Mouse (Mus musculus) limb, embryonic 11.5 days (tissue): ENCODE measurements around the gene Dqx1. TPM values are rescaled to one million over a fixed set of nuclear protein-coding genes. Genes with fewer than 3 reads are reported as not detected.

ENCODE experiments used
- ATAC-seq: fragments of 200-750 bp; cut with Nextera tagmentation; 2 replicates; pipeline ENCODE4 v1.8.0; 2017; ENCODE audit warnings: low read depth; ENCODE audit not compliant: insufficient number of reproducible peaks, low FRiP score, low TSS enrichment
- DNase-seq: peaks from one replicate; pipeline ENCODE4 v3.0.0-alpha.2; 2015; ENCODE audit warnings: low spot score
- H3K27ac ChIP-seq: fragments of 300-500 bp; sonication (generic); replicated peaks from 2 replicates; pipeline ENCODE4 v1.5.1; 2014; ENCODE audit warnings: low read depth, mild to moderate bottlenecking, low read length
- H3K27me3 ChIP-seq: fragments of 300-500 bp; sonication (generic); 2 replicates; pipeline ENCODE4 v1.6.1; 2014; ENCODE audit warnings: mild to moderate bottlenecking, low read length, mixed read lengths; ENCODE audit not compliant: control insufficient read depth, insufficient read depth
- H3K36me3 ChIP-seq: fragments of 300-500 bp; sonication (generic); 2 replicates; pipeline ENCODE4 v1.6.1; 2014; ENCODE audit warnings: mild to moderate bottlenecking, low read length, moderate library complexity, mixed read lengths; ENCODE audit not compliant: control insufficient read depth, insufficient read depth
- H3K4me1 ChIP-seq: fragments of 300-500 bp; sonication (generic); 2 replicates; pipeline ENCODE4 v1.6.1; 2014; ENCODE audit warnings: low read length, mixed read lengths; ENCODE audit not compliant: control insufficient read depth, insufficient read depth
- H3K4me2 ChIP-seq: fragments of 300-500 bp; sonication (generic); 2 replicates; pipeline ENCODE4 v1.6.1; 2014; ENCODE audit warnings: low read depth, mild to moderate bottlenecking, moderate library complexity; ENCODE audit not compliant: severe bottlenecking
- H3K4me3 ChIP-seq: fragments of 300-500 bp; sonication (generic); 2 replicates; pipeline ENCODE4 v1.5.1; 2014; ENCODE audit warnings: low read depth, low read length
- H3K9ac ChIP-seq: fragments of 300-500 bp; sonication (generic); 2 replicates; pipeline ENCODE4 v1.6.1; 2014; ENCODE audit warnings: mild to moderate bottlenecking, low read length
- H3K9me3 ChIP-seq: fragments of 300-500 bp; sonication (generic); 2 replicates; pipeline ENCODE4 v1.6.1; 2016; ENCODE audit warnings: low read length; ENCODE audit not compliant: control insufficient read depth
- WGBS: fragments of 180-500 bp; shearing (Covaris S2); extraction: QIAGEN DNeasy Blood & Tissue Kit; methylation state at CpG from one replicate; pipeline ENCODE4 v1.1.7; 2014; 5-methylcytosine and 5-hydroxymethylcytosine counted together
- polyA plus RNA-seq: library from polyadenylated mRNA; unstranded; fragments of >200 nt; fragmentation: Nextera tagmentation; extraction: Ambion mirVana; gene quantifications from 2 replicates; pipeline ENCODE4 v1.2.1, GENCODE M21; 2014

Dqx1 gene
- polyA plus RNA-seq = 0.35 and 0.88 TPM in 2 replicates

GRCm38 (mm10) chr6:83057790-83058189, at the start of gene Dqx1:
Dqx1 (plus strand) TSS chr6:83057844.
- Histone ChIP-seq H3K4me3 (no peak within 1 kb of the TSS), H3K9me3 (no peaks in the 10 kb centered on the region), H3K4me2 (no peak within 1 kb of the TSS), H3K4me1 (peaks cover 11% of the 10 kb centered on the region), H3K9ac (no peak within 1 kb of the TSS), H3K36me3 (peaks cover 5% of the 10 kb centered on the region; the same call in 1 of the 2 replicates), H3K27me3 (peaks cover 11% of the 10 kb centered on the region), H3K27ac (no peak within 1 kb of the TSS)
- DNase-seq (no peak), ATAC-seq (no peak)
- 43% methylated on average over 3 of the region's 3 CpGs for WGBS

GRCm38 (mm10) chr6:83008659-83009058, 49.0 kb upstream of the Dqx1 start:
- H3K27ac ChIP-seq = no peak overlapping the region
- H3K36me3 ChIP-seq = no peaks in the 10 kb centered on the region
- DNase-seq (no peak), ATAC-seq (no peak)
- H3K4me3 ChIP-seq = no peak overlapping the region
- H3K4me2 ChIP-seq = no peak overlapping the region
- no peaks in the 10 kb centered on the region for H3K27me3 ChIP-seq
- H3K9me3 ChIP-seq = no peaks in the 10 kb centered on the region
- no peak overlapping the region for H3K9ac ChIP-seq
- H3K4me1 ChIP-seq = no peaks in the 10 kb centered on the region
- 42% methylated on average over 3 of the region's 3 CpGs for WGBS

GRCm38 (mm10) chr6:83010010-83010409, 47.6 kb upstream of the Dqx1 start:
- no peak for ATAC-seq
- H3K36me3 ChIP-seq = no peaks in the 10 kb centered on the region
- 72% methylated on average over 7 of the region's 7 CpGs for WGBS
- no peak overlapping the region for H3K4me3 ChIP-seq
- H3K27me3 ChIP-seq = no peaks in the 10 kb centered on the region
- no peak overlapping the region for H3K27ac ChIP-seq
- no peak overlapping the region for H3K9ac ChIP-seq
- H3K4me1 ChIP-seq = no peaks in the 10 kb centered on the region
- DNase-seq = no peak
- no peaks in the 10 kb centered on the region for H3K9me3 ChIP-seq
- no peak overlapping the region for H3K4me2 ChIP-seq

- H3K4me3 ChIP-seq = no peak overlapping the region
- no peaks in the 10 kb centered on the region for H3K4me1 ChIP-seq
- H3K9ac ChIP-seq = no peak overlapping the region
- H3K36me3 ChIP-seq = no peaks in the 10 kb centered on the region
- no peaks in the 10 kb centered on the region for H3K9me3 ChIP-seq
- 91% methylated on average over 7 of the region's 7 CpGs for WGBS
- no peaks in the 10 kb centered on the region for H3K27me3 ChIP-seq
- DNase-seq (no peak), ATAC-seq (no peak)
- no peak overlapping the region for H3K4me2 ChIP-seq
- no peak overlapping the region for H3K27ac ChIP-seq
Observed at GRCm38 (mm10) chr6:83011255-83011654, 46.4 kb upstream of the Dqx1 start.

GRCm38 (mm10) chr6:83011756-83012155, 45.9 kb upstream of the Dqx1 start:
- Histone ChIP-seq H3K4me3 (no peak overlapping the region), H3K9me3 (no peaks in the 10 kb centered on the region), H3K36me3 (no peaks in the 10 kb centered on the region), H3K9ac (no peak overlapping the region), H3K27me3 (no peaks in the 10 kb centered on the region), H3K4me2 (no peak overlapping the region), H3K4me1 (no peaks in the 10 kb centered on the region), H3K27ac (no peak overlapping the region)
- 80% methylated on average over 6 of the region's 6 CpGs for WGBS
- DNase-seq (no peak), ATAC-seq (no peak)

GRCm38 (mm10) chr6:83013444-83013843, 44.2 kb upstream of the Dqx1 start:
- Histone ChIP-seq H3K36me3 (no peaks in the 10 kb centered on the region), H3K27me3 (no peaks in the 10 kb centered on the region), H3K9ac (no peak overlapping the region), H3K4me3 (no peak overlapping the region), H3K4me2 (no peak overlapping the region), H3K4me1 (no peaks in the 10 kb centered on the region), H3K9me3 (no peaks in the 10 kb centered on the region), H3K27ac (no peak overlapping the region)
- DNase-seq = no peak
- ATAC-seq = no peak
- WGBS = 86% methylated on average over 5 of the region's 5 CpGs

GRCm38 (mm10) chr6:83014482-83015466, 42.9 kb upstream of the Dqx1 start:
- Histone ChIP-seq H3K27me3 (no peaks in the 10 kb centered on the region), H3K4me2 (no peak overlapping the region), H3K27ac (no peak overlapping the region), H3K4me1 (no peaks in the 10 kb centered on the region), H3K9me3 (no peaks in the 10 kb centered on the region), H3K36me3 (no peaks in the 10 kb centered on the region), H3K4me3 (no peak overlapping the region), H3K9ac (no peak overlapping the region)
- DNase-seq (no peak), ATAC-seq (no peak)
- WGBS = 74% methylated on average over 12 of the region's 12 CpGs

- Histone ChIP-seq H3K4me1 (no peaks in the 10 kb centered on the region), H3K27ac (no peak overlapping the region), H3K4me3 (no peak overlapping the region), H3K9ac (no peak overlapping the region), H3K9me3 (no peaks in the 10 kb centered on the region), H3K36me3 (no peaks in the 10 kb centered on the region), H3K27me3 (no peaks in the 10 kb centered on the region), H3K4me2 (no peak overlapping the region)
- ATAC-seq = no peak
- WGBS = 88% methylated on average over 2 of the region's 2 CpGs
- DNase-seq = no peak
Observed at GRCm38 (mm10) chr6:83015749-83016148, 41.9 kb upstream of the Dqx1 start.
